Mouse (Mus musculus): Measurements from ENCODE around the gene Wasf2. TPM values are rescaled to one million over a fixed set of nuclear protein-coding genes. Genes with fewer than 3 reads are reported as not detected.
A peak's percentile ranks its signal among the peaks of the same experiment; 100 is the strongest.

Gene Wasf2
- polyA plus RNA-seq, 1 experiment from 2014 or later: 103 TPM

DNA sequence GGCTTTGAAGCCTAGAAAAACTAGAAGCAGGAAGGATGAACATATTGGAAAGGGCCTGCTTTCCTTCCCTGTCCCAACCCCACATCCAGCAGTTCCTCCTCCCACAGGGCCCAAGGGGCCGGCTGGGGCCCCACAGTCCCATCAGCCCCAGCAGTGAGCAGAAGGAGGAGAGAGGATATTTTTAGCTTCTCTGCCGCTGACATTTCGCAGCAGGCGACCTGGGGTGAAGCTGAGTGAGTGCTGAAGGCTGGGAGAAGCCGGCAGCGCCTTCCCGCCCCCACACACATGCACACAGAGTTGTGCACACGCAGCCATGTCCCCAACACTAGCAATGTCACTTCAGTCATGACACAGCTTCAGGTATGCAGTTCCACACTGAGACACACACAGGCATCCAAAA lies 42.5 kb upstream of the Wasf2 start:
- H3K36me3 ChIP-seq (ENCODE audit: control insufficient read depth, insufficient read depth, low read length): no peaks in the 10 kb centered on the region
- H3K27ac ChIP-seq (ENCODE audit: low read depth, low read length): peak overlapping the region; percentile 80; the same call in 1 of the 2 replicates
- H3K9ac ChIP-seq (ENCODE audit: low read depth, low read length): peak overlapping the region; percentile 25; the same call in 1 of the 2 replicates
- no peaks in the 10 kb centered on the region for H3K27me3 ChIP-seq (ENCODE audit: control insufficient read depth, insufficient read depth, low read length)
- H3K9me3 ChIP-seq (ENCODE audit: control insufficient read depth, low read length): no peaks in the 10 kb centered on the region
- peaks cover 82% of the 10 kb centered on the region for H3K4me1 ChIP-seq (ENCODE audit: control insufficient read depth, insufficient read depth, low read length)
- H3K4me2 ChIP-seq (replicated peaks; ENCODE audit: low read depth, low read length): 0 out of 2 replicates have a peak overlapping the region, but pooled peaks have one; percentile 1
- WGBS: 19% methylated on average over 8 of the region's 8 CpGs
- ATAC-seq (ENCODE audit: low FRiP score, low TSS enrichment): no peak
- H3K4me3 ChIP-seq (ENCODE audit: low read length): no peak overlapping the region

DNA sequence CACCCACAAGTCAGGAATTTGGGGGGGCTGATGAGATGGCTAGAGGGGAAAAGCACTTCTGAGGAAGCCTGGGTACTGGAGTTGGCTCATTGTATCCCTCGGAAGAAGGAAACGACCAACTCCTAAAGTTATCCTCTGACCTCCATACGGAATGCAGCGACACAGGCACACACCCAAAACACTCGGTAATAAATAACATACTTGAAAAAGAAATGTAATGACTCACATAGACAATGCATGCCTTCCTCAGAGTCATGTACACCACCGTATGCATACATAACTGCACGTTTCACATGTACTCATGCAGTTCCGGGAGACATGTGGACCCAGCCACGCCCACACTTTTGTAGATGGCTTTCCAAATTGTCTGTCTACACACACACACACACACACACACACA lies 41.0 kb upstream of the Wasf2 start:
- no peak overlapping the region for H3K4me3 ChIP-seq (ENCODE audit: low read length)
- no peak for ATAC-seq (ENCODE audit: low FRiP score, low TSS enrichment)
- H3K4me1 ChIP-seq (ENCODE audit: control insufficient read depth, insufficient read depth, low read length): peaks cover 87% of the 10 kb centered on the region
- H3K9ac ChIP-seq (ENCODE audit: low read depth, low read length): no peak overlapping the region
- WGBS: 75% methylated on average over 9 of the region's 9 CpGs
- H3K4me2 ChIP-seq (replicated peaks; ENCODE audit: low read depth, low read length): no peak overlapping the region
- no peaks in the 10 kb centered on the region for H3K9me3 ChIP-seq (ENCODE audit: control insufficient read depth, low read length)
- no peaks in the 10 kb centered on the region for H3K36me3 ChIP-seq (ENCODE audit: control insufficient read depth, insufficient read depth, low read length)
- no peaks in the 10 kb centered on the region for H3K27me3 ChIP-seq (ENCODE audit: control insufficient read depth, insufficient read depth, low read length)
- no peak overlapping the region for H3K27ac ChIP-seq (ENCODE audit: low read depth, low read length)

DNA sequence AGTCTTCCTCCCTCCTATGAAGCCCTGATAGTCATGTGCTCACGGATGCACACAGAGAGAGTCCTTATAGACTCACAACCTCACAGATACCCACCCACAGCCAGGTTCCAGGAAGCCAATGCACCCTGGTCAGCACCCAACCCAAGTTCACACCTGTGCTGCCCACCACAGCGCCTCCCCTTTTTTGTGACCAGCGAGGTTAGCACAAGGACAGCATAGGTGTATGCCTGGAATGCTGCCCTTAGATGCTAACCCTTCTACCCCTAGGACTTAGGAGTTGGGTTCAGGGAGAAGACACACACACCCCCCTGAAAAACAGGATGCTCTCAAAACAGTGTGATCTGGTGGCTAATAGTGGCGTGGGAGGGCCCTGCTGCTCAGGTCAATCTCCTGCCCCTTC lies 40.5 kb upstream of the Wasf2 start:
- peak overlapping the region; percentile 45 for H3K9ac ChIP-seq (ENCODE audit: low read depth, low read length)
- no peak for ATAC-seq (ENCODE audit: low FRiP score, low TSS enrichment)
- H3K27ac ChIP-seq (ENCODE audit: low read depth, low read length): peak overlapping the region; percentile 86
- peaks cover 87% of the 10 kb centered on the region for H3K4me1 ChIP-seq (ENCODE audit: control insufficient read depth, insufficient read depth, low read length)
- WGBS: 72% methylated on average over 4 of the region's 4 CpGs
- H3K4me2 ChIP-seq (replicated peaks; ENCODE audit: low read depth, low read length): no peak overlapping the region
- H3K9me3 ChIP-seq (ENCODE audit: control insufficient read depth, low read length): no peaks in the 10 kb centered on the region
- no peaks in the 10 kb centered on the region for H3K27me3 ChIP-seq (ENCODE audit: control insufficient read depth, insufficient read depth, low read length)
- H3K4me3 ChIP-seq (ENCODE audit: low read length): no peak overlapping the region
- no peaks in the 10 kb centered on the region for H3K36me3 ChIP-seq (ENCODE audit: control insufficient read depth, insufficient read depth, low read length)

DNA sequence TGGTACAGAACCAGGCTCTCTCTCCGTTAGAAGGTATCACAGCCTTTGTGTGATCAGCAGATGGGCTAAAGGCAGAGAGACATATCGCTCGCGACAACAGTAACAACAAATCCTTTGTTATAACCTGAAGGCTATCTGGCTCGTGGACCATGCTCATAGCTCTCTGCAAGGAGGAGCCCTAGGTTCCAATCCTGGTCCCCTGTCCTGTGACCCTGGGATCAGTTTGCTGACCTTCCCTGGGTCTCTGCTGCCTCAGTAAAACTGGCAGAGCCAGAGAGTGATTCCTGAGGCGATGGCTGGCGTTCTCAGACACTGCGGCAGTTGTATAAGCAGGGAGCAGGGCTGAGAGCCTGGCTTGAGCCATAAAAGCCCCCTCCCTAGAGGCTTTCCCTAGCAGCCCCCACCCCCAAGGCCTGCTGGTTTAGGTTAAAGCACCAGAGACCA lies 40.0 kb upstream of the Wasf2 start:
- Histone ChIP-seq H3K36me3 (ENCODE audit: control insufficient read depth, insufficient read depth, low read length) (no peaks in the 10 kb centered on the region), H3K27me3 (ENCODE audit: control insufficient read depth, insufficient read depth, low read length) (no peaks in the 10 kb centered on the region), H3K4me2 (replicated peaks; ENCODE audit: low read depth, low read length) (0 out of 2 replicates have a peak overlapping the region, but pooled peaks have one; percentile 12), H3K27ac (ENCODE audit: low read depth, low read length) (peak overlapping the region; percentile 86), H3K4me3 (ENCODE audit: low read length) (no peak overlapping the region), H3K4me1 (ENCODE audit: control insufficient read depth, insufficient read depth, low read length) (peaks cover 87% of the 10 kb centered on the region), H3K9ac (ENCODE audit: low read depth, low read length) (peak overlapping the region; percentile 45), H3K9me3 (ENCODE audit: control insufficient read depth, low read length) (no peaks in the 10 kb centered on the region)
- ATAC-seq (ENCODE audit: low FRiP score, low TSS enrichment): no peak
- WGBS: 32% methylated on average over 8 of the region's 8 CpGs

DNA sequence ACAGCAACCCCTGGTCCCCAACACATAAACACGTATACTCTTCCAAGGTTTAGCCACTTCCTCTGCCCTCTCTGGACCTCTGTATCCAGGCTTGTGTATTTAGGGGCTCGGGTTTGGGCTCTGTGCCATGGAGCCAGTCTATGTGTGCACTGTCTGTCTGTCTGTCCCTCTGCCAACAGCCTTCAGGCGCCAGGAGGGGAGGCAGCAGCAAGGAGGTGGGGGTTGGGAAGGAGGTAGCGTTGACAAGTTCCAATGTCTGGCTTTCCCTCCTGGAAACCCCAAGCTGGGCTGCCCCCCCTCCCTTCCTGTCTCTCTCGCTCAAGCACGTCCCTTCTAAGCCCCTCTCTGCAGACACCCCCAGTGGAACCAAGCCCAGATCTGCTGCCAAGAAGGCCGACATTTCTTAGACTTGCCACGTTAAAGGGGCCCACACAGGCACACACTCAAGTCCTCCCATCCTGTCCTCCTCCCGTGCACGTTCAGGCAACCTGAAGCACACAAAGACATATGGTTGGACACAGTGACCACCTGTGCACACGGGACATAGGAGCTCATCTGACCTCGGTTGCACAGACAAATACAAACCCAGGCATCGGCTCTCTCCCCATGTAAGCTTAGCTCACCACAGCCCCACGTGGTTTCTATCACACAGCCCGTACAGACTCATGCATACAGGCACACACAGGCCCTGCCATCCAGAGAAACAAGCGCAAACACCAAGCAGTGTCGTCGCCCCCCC lies 39.4 kb upstream of the Wasf2 start:
- H3K4me3 ChIP-seq (ENCODE audit: low read length): no peak overlapping the region
- peak overlapping the region; percentile 86 for H3K27ac ChIP-seq (ENCODE audit: low read depth, low read length)
- peak overlapping the region; percentile 45; the same call in 1 of the 2 replicates for H3K9ac ChIP-seq (ENCODE audit: low read depth, low read length)
- no peaks in the 10 kb centered on the region for H3K9me3 ChIP-seq (ENCODE audit: control insufficient read depth, low read length)
- H3K36me3 ChIP-seq (ENCODE audit: control insufficient read depth, insufficient read depth, low read length): no peaks in the 10 kb centered on the region
- ATAC-seq (ENCODE audit: low FRiP score, low TSS enrichment): no peak
- WGBS: 24% methylated on average over 18 of the region's 18 CpGs
- 0 out of 2 replicates have a peak overlapping the region, but pooled peaks have one; percentile 12 for H3K4me2 ChIP-seq (replicated peaks; ENCODE audit: low read depth, low read length)
- no peaks in the 10 kb centered on the region for H3K27me3 ChIP-seq (ENCODE audit: control insufficient read depth, insufficient read depth, low read length)
- peaks cover 86% of the 10 kb centered on the region for H3K4me1 ChIP-seq (ENCODE audit: control insufficient read depth, insufficient read depth, low read length)

DNA sequence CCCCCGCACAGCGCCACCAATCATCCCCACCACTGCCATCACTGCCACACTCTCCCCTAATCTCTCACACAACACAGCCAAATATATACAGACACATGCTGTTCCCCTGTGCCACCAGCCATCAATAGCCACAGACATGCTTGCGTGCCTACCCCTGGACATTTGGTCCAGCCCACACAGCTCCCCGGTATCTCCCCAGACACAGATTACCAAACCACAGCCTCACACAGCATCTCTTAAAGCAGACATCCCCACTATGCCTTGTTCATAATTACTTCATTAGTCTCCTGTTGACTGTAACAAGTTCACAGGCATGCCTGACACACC lies 38.9 kb upstream of the Wasf2 start:
- 0 out of 2 replicates have a peak overlapping the region, but pooled peaks have one; percentile 45 for H3K9ac ChIP-seq (ENCODE audit: low read depth, low read length)
- no peak overlapping the region for H3K4me2 ChIP-seq (replicated peaks; ENCODE audit: low read depth, low read length)
- no peaks in the 10 kb centered on the region for H3K27me3 ChIP-seq (ENCODE audit: control insufficient read depth, insufficient read depth, low read length)
- no peak for ATAC-seq (ENCODE audit: low FRiP score, low TSS enrichment)
- H3K27ac ChIP-seq (ENCODE audit: low read depth, low read length): peak overlapping the region; percentile 86
- H3K36me3 ChIP-seq (ENCODE audit: control insufficient read depth, insufficient read depth, low read length): no peaks in the 10 kb centered on the region
- peaks cover 81% of the 10 kb centered on the region for H3K4me1 ChIP-seq (ENCODE audit: control insufficient read depth, insufficient read depth, low read length)
- no peak overlapping the region for H3K4me3 ChIP-seq (ENCODE audit: low read length)
- no peaks in the 10 kb centered on the region for H3K9me3 ChIP-seq (ENCODE audit: control insufficient read depth, low read length)
- 85% methylated on average over 4 of the region's 4 CpGs for WGBS

DNA sequence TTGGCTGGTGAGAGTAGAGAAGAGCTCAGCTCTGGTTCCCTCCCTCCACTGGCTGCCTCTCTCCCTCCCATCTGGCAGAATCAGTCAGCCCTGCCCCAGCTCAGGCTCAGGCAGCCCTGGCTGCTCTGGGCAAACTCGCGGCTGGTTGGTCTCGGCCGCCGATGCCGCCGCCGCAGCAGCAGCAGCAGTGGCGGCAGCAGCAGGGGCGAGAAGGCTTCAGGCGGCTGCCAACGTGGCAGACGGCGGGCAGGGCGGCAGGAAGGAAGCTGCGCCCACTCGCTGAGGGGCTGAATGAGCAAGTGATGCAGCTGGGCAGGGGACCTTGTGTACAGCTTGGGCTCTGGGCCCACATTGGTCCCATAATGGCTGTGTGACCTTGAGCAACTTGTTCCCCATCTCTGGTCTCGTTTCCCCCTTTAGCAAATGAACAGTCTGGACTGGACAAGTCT lies 37.8 kb upstream of the Wasf2 start:
- Histone ChIP-seq H3K9ac (ENCODE audit: low read depth, low read length) (peak overlapping the region; percentile 23), H3K27me3 (ENCODE audit: control insufficient read depth, insufficient read depth, low read length) (no peaks in the 10 kb centered on the region), H3K4me1 (ENCODE audit: control insufficient read depth, insufficient read depth, low read length) (peaks cover 72% of the 10 kb centered on the region), H3K9me3 (ENCODE audit: control insufficient read depth, low read length) (no peaks in the 10 kb centered on the region), H3K4me3 (ENCODE audit: low read length) (peak overlapping the region; percentile 2; the same call in 1 of the 2 replicates), H3K27ac (ENCODE audit: low read depth, low read length) (peak overlapping the region; percentile 86), H3K36me3 (ENCODE audit: control insufficient read depth, insufficient read depth, low read length) (no peaks in the 10 kb centered on the region), H3K4me2 (replicated peaks; ENCODE audit: low read depth, low read length) (peak overlapping the region; percentile 35; the same call in 1 of the 2 replicates)
- WGBS: 14% methylated on average over 18 of the region's 18 CpGs
- ATAC-seq (ENCODE audit: low FRiP score, low TSS enrichment): peak; percentile 56

DNA sequence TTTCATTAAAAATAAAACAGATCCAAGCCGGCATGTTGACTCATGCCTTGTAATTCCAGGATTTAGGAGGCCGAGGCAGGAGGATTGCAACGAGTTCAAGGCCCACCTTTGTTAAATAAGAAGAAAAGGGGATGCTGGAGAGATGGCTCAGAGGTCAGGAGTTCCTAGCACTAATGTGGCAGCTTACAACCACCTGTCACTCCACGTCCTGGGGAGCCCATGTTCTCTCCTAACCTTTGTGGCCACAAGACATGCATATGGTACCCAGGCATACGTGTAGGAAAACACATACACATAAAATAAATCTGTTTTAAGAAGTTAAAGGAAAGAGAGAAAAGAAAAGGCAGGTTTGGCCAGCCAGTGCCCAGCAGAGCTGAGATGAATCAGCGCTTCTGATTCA lies 37.2 kb upstream of the Wasf2 start:
- ATAC-seq (ENCODE audit: low FRiP score, low TSS enrichment): no peak
- no peaks in the 10 kb centered on the region for H3K9me3 ChIP-seq (ENCODE audit: control insufficient read depth, low read length)
- H3K9ac ChIP-seq (ENCODE audit: low read depth, low read length): no peak overlapping the region
- WGBS: 62% methylated on average over 6 of the region's 6 CpGs
- H3K4me3 ChIP-seq (ENCODE audit: low read length): no peak overlapping the region
- H3K4me2 ChIP-seq (replicated peaks; ENCODE audit: low read depth, low read length): no peak overlapping the region; the same call in 1 of the 2 replicates
- H3K27ac ChIP-seq (ENCODE audit: low read depth, low read length): peak overlapping the region; percentile 88
- peaks cover 66% of the 10 kb centered on the region for H3K4me1 ChIP-seq (ENCODE audit: control insufficient read depth, insufficient read depth, low read length)
- H3K36me3 ChIP-seq (ENCODE audit: control insufficient read depth, insufficient read depth, low read length): no peaks in the 10 kb centered on the region
- H3K27me3 ChIP-seq (ENCODE audit: control insufficient read depth, insufficient read depth, low read length): no peaks in the 10 kb centered on the region

DNA sequence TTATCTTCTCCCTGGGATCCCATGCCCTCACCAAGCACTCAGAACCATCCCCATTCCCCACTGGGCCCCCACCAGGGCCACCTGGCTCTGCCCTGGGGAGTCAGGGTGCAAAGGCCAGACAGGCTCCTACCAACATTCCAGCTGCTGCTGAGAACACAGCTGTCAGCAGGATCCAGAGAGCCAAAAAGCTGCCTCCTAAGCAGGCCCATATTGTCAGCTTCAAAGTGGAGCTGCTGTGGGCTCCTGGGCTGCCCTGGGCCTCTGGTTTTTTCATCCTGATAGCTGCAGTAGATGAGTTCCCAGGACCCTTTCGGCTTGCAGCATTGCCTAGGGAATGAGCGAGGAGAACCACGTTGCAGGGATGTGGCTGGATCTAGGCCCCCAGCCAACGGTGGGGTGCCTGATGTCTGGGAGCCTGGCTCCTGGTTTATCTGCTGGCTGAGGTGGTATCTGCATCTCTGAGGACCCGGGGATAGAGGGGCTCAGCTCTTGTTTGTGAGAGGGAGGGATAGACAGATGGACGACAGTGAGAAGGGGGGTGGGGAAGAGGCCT lies 36.7 kb upstream of the Wasf2 start:
- Histone ChIP-seq H3K27me3 (ENCODE audit: control insufficient read depth, insufficient read depth, low read length) (no peaks in the 10 kb centered on the region), H3K4me2 (replicated peaks; ENCODE audit: low read depth, low read length) (no peak overlapping the region), H3K36me3 (ENCODE audit: control insufficient read depth, insufficient read depth, low read length) (no peaks in the 10 kb centered on the region), H3K27ac (ENCODE audit: low read depth, low read length) (peak overlapping the region; percentile 88), H3K9ac (ENCODE audit: low read depth, low read length) (peak overlapping the region; percentile 31; the same call in 1 of the 2 replicates), H3K4me3 (ENCODE audit: low read length) (no peak overlapping the region), H3K9me3 (ENCODE audit: control insufficient read depth, low read length) (no peaks in the 10 kb centered on the region), H3K4me1 (ENCODE audit: control insufficient read depth, insufficient read depth, low read length) (peaks cover 65% of the 10 kb centered on the region)
- no peak for ATAC-seq (ENCODE audit: low FRiP score, low TSS enrichment)
- WGBS: 20% methylated on average over 6 of the region's 6 CpGs
